ENCODE assay signal across 25 mouse cellular contexts in genomic region chr12:63103726-63104125, GRCm38 (mm10).
"Had no signal": no experiment of that assay in that cellular context is flagged by ENCODE, and none has a peak within 500 bp of the region (broad histone marks: within the 10 kb centered on the region; RNA-seq: fewer than 3 reads in every experiment).

No protein-coding gene starts in this region.

- H3K27ac ChIP-seq: liver, embryonic 13.5 days; liver, embryonic 15.5 days; lung, embryonic 15.5 days; macrophage; midbrain, embryonic 10.5 days; midbrain, embryonic 12.5 days; neural tube, embryonic 12.5 days; stomach, embryonic 15.5 days; stomach, postnatal 0 days had no signal

- H3K4me1 ChIP-seq: liver, embryonic 13.5 days; liver, embryonic 15.5 days; lung, embryonic 15.5 days; megakaryocyte, embryonic 14.5 days; midbrain, embryonic 10.5 days; midbrain, embryonic 12.5 days; neural tube, embryonic 12.5 days; stomach, embryonic 15.5 days had no signal

- ATAC-seq: liver, postnatal 0 days; lung, postnatal 0 days; midbrain, embryonic 16.5 days had no signal

- H3K27me3 ChIP-seq: liver, embryonic 13.5 days; liver, embryonic 15.5 days; lung, embryonic 15.5 days; megakaryocyte, embryonic 14.5 days; midbrain, embryonic 12.5 days; neural tube, embryonic 12.5 days; stomach, embryonic 15.5 days had no signal

- H3K4me3 ChIP-seq: liver, embryonic 13.5 days; liver, embryonic 15.5 days; lung, embryonic 15.5 days; megakaryocyte, embryonic 14.5 days; midbrain, embryonic 10.5 days; midbrain, embryonic 12.5 days; neural tube, embryonic 12.5 days; stomach, embryonic 15.5 days had no signal

- H3K9me3 ChIP-seq: liver, embryonic 13.5 days; liver, embryonic 15.5 days; lung, embryonic 15.5 days; megakaryocyte, embryonic 14.5 days; midbrain, embryonic 10.5 days; midbrain, embryonic 12.5 days; neural tube, embryonic 12.5 days; stomach, embryonic 15.5 days had no signal

- DNase-seq: liver, embryonic 13.5 days; liver, postnatal 0 days; lung, adult 2 months; lung, postnatal 14 days; lung, postnatal 36 days; midbrain, embryonic 14.5 days; retina, postnatal 1 day; right cerebral cortex, adult 18-20 months; right cerebral cortex, postnatal 25 days; right cerebral cortex, postnatal 4 days; spleen, adult 18-20 months; thymus, adult 2 months; thymus, postnatal 14 days; thymus, postnatal 36 days had no signal

- H3K4me2 ChIP-seq: liver, embryonic 13.5 days; liver, embryonic 15.5 days; lung, embryonic 15.5 days; midbrain, embryonic 12.5 days; neural tube, embryonic 12.5 days; stomach, embryonic 15.5 days had no signal

- H3K36me3 ChIP-seq: liver, embryonic 13.5 days; liver, embryonic 15.5 days; lung, embryonic 15.5 days; midbrain, embryonic 10.5 days; midbrain, embryonic 12.5 days; neural tube, embryonic 12.5 days; stomach, embryonic 15.5 days had no signal

- H3K9ac ChIP-seq: liver, embryonic 13.5 days; liver, embryonic 15.5 days; liver, postnatal 0 days; lung, embryonic 15.5 days; midbrain, embryonic 12.5 days; neural tube, embryonic 12.5 days; stomach, embryonic 15.5 days had no signal
